25 mouse cellular contexts compared by ENCODE assay signal in genomic region chr8:47962484-47962883, GRCm38 (mm10). TPM values are rescaled to one million over a fixed set of nuclear protein-coding genes. Genes with fewer than 3 reads are reported as not detected.
DNase-seq lines count a peak whose midpoint lies in the region; ATAC-seq and TF ChIP-seq lines count a peak whose summit lies in the region.
"Had no signal": no experiment of that assay in that cellular context is flagged by ENCODE, and none has a peak within 500 bp of the region (broad histone marks: within the 10 kb centered on the region; RNA-seq: fewer than 3 reads in every experiment).

No protein-coding gene starts in this region.

- no peak for DNase-seq in forebrain, embryonic 11.5 days (ENCODE audit: low spot score)
- DNase-seq in hindbrain, embryonic 10.5 days (ENCODE audit: low spot score), result no peak
- DNase-seq in hindbrain, embryonic 11.5 days (ENCODE audit: low spot score), result no peak
- no peak for DNase-seq in MEL (ENCODE audit: low read depth, low spot score)
- no peak for DNase-seq in left cerebral cortex, adult 9 months (ENCODE audit: low spot score in 2 of 2)
- no peak for DNase-seq in B cell, adult 2 months
- DNase-seq: cerebellum, adult 11 months; cerebellum, adult 9-10 months; embryo, embryonic 11 days; forebrain, postnatal 0 days; right cerebral cortex, postnatal 25 days had no signal

- no peaks in the 10 kb centered on the region for H3K27me3 ChIP-seq in forebrain, embryonic 12.5 days
- no peaks in the 10 kb centered on the region for H3K27me3 ChIP-seq in forebrain, embryonic 11.5 days (ENCODE audit: control insufficient read depth, insufficient read depth, low read length)
- H3K27me3 ChIP-seq in hindbrain, embryonic 10.5 days (ENCODE audit: insufficient read depth, poor library complexity, severe bottlenecking), result no peaks in the 10 kb centered on the region
- no peaks in the 10 kb centered on the region for H3K27me3 ChIP-seq in hindbrain, embryonic 11.5 days (ENCODE audit: control insufficient read depth, insufficient read depth, low read length)
- no peaks in the 10 kb centered on the region for H3K27me3 ChIP-seq in MEL (ENCODE audit: control insufficient read depth in 1 of 2, insufficient read depth in 2 of 2, low read length in 2 of 2)
- H3K27me3 ChIP-seq: embryonic facial prominence, embryonic 13.5 days; hindbrain, embryonic 13.5 days; liver, embryonic 12.5 days; midbrain, embryonic 12.5 days; neural tube, embryonic 13.5 days; Patski; stomach, embryonic 15.5 days had no signal

- WGBS in forebrain, embryonic 12.5 days, result 66% methylated on average over 4 of the region's 4 CpGs
- WGBS in forebrain, embryonic 11.5 days, result 70% methylated on average over 4 of the region's 4 CpGs
- WGBS in hindbrain, embryonic 10.5 days, result 72% methylated on average over 4 of the region's 4 CpGs
- WGBS in hindbrain, embryonic 11.5 days, result 67% methylated on average over 4 of the region's 4 CpGs

- TF ChIP-seq CTCF in MEL (IDR thresholded peaks at IDR 0.05 in 2 of 3, conservative IDR thresholded peaks at IDR 0.05 in 1 of 3; ENCODE audit: control insufficient read depth in 1 of 3, insufficient read depth in 1 of 3, low read depth in 2 of 3, low read length in 3 of 3, poor library complexity in 1 of 3, severe bottlenecking in 1 of 3), result no peak

- 0 out of 2 replicates have a peak overlapping the region, but pooled peaks have one; percentile 5 for H3K27ac ChIP-seq in forebrain, embryonic 12.5 days
- no peak overlapping the region for H3K27ac ChIP-seq in forebrain, embryonic 11.5 days (ENCODE audit: low read depth, low read length)
- 0 out of 2 replicates have a peak overlapping the region, but pooled peaks have one; percentile 18 for H3K27ac ChIP-seq in hindbrain, embryonic 10.5 days
- no peak overlapping the region for H3K27ac ChIP-seq in hindbrain, embryonic 11.5 days (ENCODE audit: low read depth, low read length)
- H3K27ac ChIP-seq in MEL (ENCODE audit: control insufficient read depth, low read depth, low read length), result no peak overlapping the region
- H3K27ac ChIP-seq: embryonic facial prominence, embryonic 13.5 days; forebrain, embryonic 10.5 days; heart, adult 2 months; hindbrain, embryonic 13.5 days; kidney, postnatal 0 days; liver, embryonic 12.5 days; midbrain, embryonic 12.5 days; neural tube, embryonic 13.5 days; stomach, embryonic 15.5 days had no signal

- no peaks in the 10 kb centered on the region for H3K9me3 ChIP-seq in forebrain, embryonic 12.5 days
- no peaks in the 10 kb centered on the region for H3K9me3 ChIP-seq in forebrain, embryonic 11.5 days (ENCODE audit: control insufficient read depth, low read length)
- H3K9me3 ChIP-seq in hindbrain, embryonic 10.5 days, result no peaks in the 10 kb centered on the region
- no peaks in the 10 kb centered on the region for H3K9me3 ChIP-seq in hindbrain, embryonic 11.5 days (ENCODE audit: control insufficient read depth, low read length)
- no peaks in the 10 kb centered on the region for H3K9me3 ChIP-seq in MEL (replicated peaks; ENCODE audit: insufficient read depth, low read length)
- H3K9me3 ChIP-seq: embryonic facial prominence, embryonic 13.5 days; forebrain, embryonic 10.5 days; hindbrain, embryonic 13.5 days; liver, embryonic 12.5 days; midbrain, embryonic 12.5 days; neural tube, embryonic 13.5 days; stomach, embryonic 15.5 days had no signal

- TF ChIP-seq POLR2A in MEL (IDR thresholded peaks at IDR 0.05; ENCODE audit: control insufficient read depth in 1 of 2, insufficient read depth in 1 of 2, low read depth in 1 of 2, low read length in 2 of 2, poor library complexity in 1 of 2), result no peak

- no peak overlapping the region for H3K9ac ChIP-seq in forebrain, embryonic 12.5 days
- no peak overlapping the region for H3K9ac ChIP-seq in forebrain, embryonic 11.5 days (ENCODE audit: low read length)
- no peak overlapping the region for H3K9ac ChIP-seq in hindbrain, embryonic 11.5 days (ENCODE audit: low read depth, low read length)
- no peak overlapping the region for H3K9ac ChIP-seq in MEL (ENCODE audit: control insufficient read depth, low read depth, low read length, poor library complexity, severe bottlenecking)
- H3K9ac ChIP-seq: embryonic facial prominence, embryonic 13.5 days; forebrain, postnatal 0 days; hindbrain, embryonic 13.5 days; liver, embryonic 12.5 days; liver, postnatal 0 days; midbrain, embryonic 12.5 days; neural tube, embryonic 13.5 days; stomach, embryonic 15.5 days had no signal

- 0 out of 2 replicates have a peak, but pooled peaks cover 1% of the 10 kb centered on the region for H3K79me2 ChIP-seq in MEL (ENCODE audit: control insufficient read depth, insufficient read depth, low read length, poor library complexity)

- H3K36me3 ChIP-seq in forebrain, embryonic 12.5 days (replicated peaks), result no peaks in the 10 kb centered on the region; the same call in 1 of the 2 replicates
- H3K36me3 ChIP-seq in forebrain, embryonic 11.5 days (ENCODE audit: control insufficient read depth, insufficient read depth, low read length), result no peaks in the 10 kb centered on the region
- H3K36me3 ChIP-seq in hindbrain, embryonic 10.5 days, result no peaks in the 10 kb centered on the region
- H3K36me3 ChIP-seq in hindbrain, embryonic 11.5 days (ENCODE audit: control insufficient read depth, insufficient read depth, low read length), result no peaks in the 10 kb centered on the region
- H3K36me3 ChIP-seq in MEL (ENCODE audit: control insufficient read depth in 1 of 2, insufficient read depth in 2 of 2, low read length in 2 of 2), result peaks cover 0 to 9% of the 10 kb centered on the region in 2 experiments; a peak in 2 of 4 replicates
- H3K36me3 ChIP-seq: embryonic facial prominence, embryonic 13.5 days; forebrain, embryonic 10.5 days; hindbrain, embryonic 13.5 days; liver, embryonic 12.5 days; midbrain, embryonic 12.5 days; neural tube, embryonic 13.5 days; stomach, embryonic 15.5 days had no signal

- no peak overlapping the region for H3K4me2 ChIP-seq in forebrain, embryonic 12.5 days
- no peak overlapping the region for H3K4me2 ChIP-seq in forebrain, embryonic 11.5 days (ENCODE audit: low read depth, low read length, severe bottlenecking)
- H3K4me2 ChIP-seq in hindbrain, embryonic 11.5 days (replicated peaks; ENCODE audit: low read depth, low read length), result no peak overlapping the region
- H3K4me2 ChIP-seq: embryonic facial prominence, embryonic 13.5 days; hindbrain, embryonic 13.5 days; liver, embryonic 12.5 days; midbrain, embryonic 12.5 days; neural tube, embryonic 13.5 days; stomach, embryonic 15.5 days had no signal

- H3K4me1 ChIP-seq in forebrain, embryonic 12.5 days, result peaks cover 17% of the 10 kb centered on the region
- no peaks in the 10 kb centered on the region for H3K4me1 ChIP-seq in forebrain, embryonic 11.5 days (replicated peaks; ENCODE audit: control insufficient read depth, insufficient read depth, low read length)
- peaks cover 22% of the 10 kb centered on the region for H3K4me1 ChIP-seq in hindbrain, embryonic 10.5 days (replicated peaks)
- H3K4me1 ChIP-seq in hindbrain, embryonic 11.5 days (replicated peaks; ENCODE audit: control insufficient read depth, insufficient read depth, low read length), result no peaks in the 10 kb centered on the region
- H3K4me1 ChIP-seq in MEL (ENCODE audit: control insufficient read depth in 1 of 2, insufficient read depth in 2 of 2, low read length in 2 of 2), result peaks cover 7 to 10% of the 10 kb centered on the region in 2 experiments; a peak in 3 of 4 replicates
- H3K4me1 ChIP-seq: liver, embryonic 12.5 days had no signal

- H3K4me3 ChIP-seq in forebrain, embryonic 12.5 days (replicated peaks), result no peak overlapping the region
- no peak overlapping the region for H3K4me3 ChIP-seq in forebrain, embryonic 11.5 days (ENCODE audit: low read depth, low read length)
- H3K4me3 ChIP-seq in hindbrain, embryonic 10.5 days, result no peak overlapping the region
- H3K4me3 ChIP-seq in hindbrain, embryonic 11.5 days (ENCODE audit: low read depth, low read length), result no peak overlapping the region
- H3K4me3 ChIP-seq in MEL (ENCODE audit: control insufficient read depth in 1 of 2, insufficient read depth in 1 of 2, low read depth in 2 of 2, low read length in 2 of 2), result no peak overlapping the region
- H3K4me3 ChIP-seq: embryonic facial prominence, embryonic 13.5 days; forebrain, embryonic 10.5 days; heart, adult 2 months; hindbrain, embryonic 13.5 days; liver, embryonic 12.5 days; midbrain, embryonic 12.5 days; neural tube, embryonic 13.5 days; stomach, embryonic 15.5 days had no signal

- no peak for ATAC-seq in forebrain, embryonic 12.5 days (ENCODE audit: low FRiP score)
- ATAC-seq in forebrain, embryonic 11.5 days (replicated peaks; ENCODE audit: low FRiP score), result no peak
- ATAC-seq in hindbrain, embryonic 11.5 days (ENCODE audit: low FRiP score), result no peak
- ATAC-seq: CD4-positive, CD25-positive, alpha-beta regulatory T cell, adult 4 months; forebrain, postnatal 0 days; intestine, embryonic 16.5 days; liver, embryonic 12.5 days; liver, postnatal 0 days had no signal

- no peak for TF ChIP-seq RAD21 in MEL (IDR thresholded peaks at IDR 0.05; ENCODE audit: low read depth, low read length)

- no peak for TF ChIP-seq EP300 in MEL (IDR thresholded peaks at IDR 0.05; ENCODE audit: low read depth in 1 of 2, low read length in 2 of 2)

TF ChIP-seq in MEL, 35 proteins besides CTCF, POLR2A, EP300 and RAD21:
- TF ChIP-seq ZNF384 (IDR thresholded peaks at IDR 0.05; ENCODE audit: low read depth, low read length) (peak; percentile 47; the same call in 1 of the 2 replicates), GABPA (IDR thresholded peaks at IDR 0.05; ENCODE audit: low read depth, low read length) (no peak), ZMIZ1 (IDR thresholded peaks at IDR 0.05; ENCODE audit: low read depth, low read length) (no peak), CHD1 (IDR thresholded peaks at IDR 0.05; ENCODE audit: low read depth, low read length) (no peak), SMC3 (IDR thresholded peaks at IDR 0.05; ENCODE audit: low read depth, low read length) (no peak)
TF ChIP-seq in MEL: peak in this region for 1.

RNA-seq across cellular contexts. Expression of gene Wwc2, which starts 28.2 kb away (rescaled TPM):
- polyA plus RNA-seq in forebrain, embryonic 12.5 days (2016; fragmentation: Nextera tagmentation; extraction: Ambion mirVana), result 8.8 and 9.1 TPM in 2 replicates
- polyA plus RNA-seq in forebrain, embryonic 11.5 days (2014; fragmentation: Nextera tagmentation; extraction: Ambion mirVana), result 9.4 and 10.3 TPM in 2 replicates
- 10.0 and 10.1 TPM in 2 replicates for polyA plus RNA-seq in hindbrain, embryonic 10.5 days (2016; fragmentation: Nextera tagmentation; extraction: Ambion mirVana)
- polyA plus RNA-seq in hindbrain, embryonic 11.5 days (2014; fragmentation: Nextera tagmentation; extraction: Ambion mirVana), result 8.6 and 10.0 TPM in 2 replicates
- total RNA-seq in MEL (2012; rRNA removed), result 6.3 and 7.5 TPM in 2 replicates
- polyA plus RNA-seq in MEL (2012; ENCODE audit: insufficient read depth in 1 of 2, insufficient read length in 2 of 2, low read depth in 1 of 2, low replicate concordance in 2 of 2, missing spikeins in 1 of 2), result 10 to 100 TPM in 1 of 2 experiments, not detected in 1; 14.8 TPM

Comparison
In these comparisons a context has a peak if more than half of its experiments do, and no peak if none do; other contexts are left out.
1. H3K27ac ChIP-seq: peak in forebrain, embryonic 12.5 days (single experiment) and hindbrain, embryonic 10.5 days (single experiment); none in forebrain, embryonic 11.5 days (single experiment), hindbrain, embryonic 11.5 days (single experiment) and MEL (single experiment).